Mouse (Mus musculus) embryo, embryonic 11 days (tissue): ENCODE measurements around the gene Sox30.
A peak's percentile ranks its signal among the peaks of the same experiment; 100 is the strongest.

Experiments used
- DNase-seq: peaks from one replicate; pipeline ENCODE4 v3.0.0-alpha.2; 2015

Gene Sox30

GRCm38 (mm10) chr11:46056770-46057411 is 76.8 kb downstream of the Sox30 start:
- DNase-seq = peak; percentile 63

GRCm38 (mm10) chr11:46058011-46058410 is 77.9 kb downstream of the Sox30 start:
- DNase-seq = no peak

- DNase-seq = no peak
Measured at GRCm38 (mm10) chr11:46058916-46059315, 78.8 kb downstream of the Sox30 start.

- no peak for DNase-seq
Measured at GRCm38 (mm10) chr11:46059887-46060650, 80.0 kb downstream of the Sox30 start.

GRCm38 (mm10) chr11:46060651-46061020 is 80.5 kb downstream of the Sox30 start:
- no peak for DNase-seq

GRCm38 (mm10) chr11:46061776-46062445 is 81.8 kb downstream of the Sox30 start:
- DNase-seq = no peak

- no peak for DNase-seq
Measured at GRCm38 (mm10) chr11:46062569-46062968, 82.5 kb downstream of the Sox30 start.

GRCm38 (mm10) chr11:46062993-46063731 is 83.1 kb downstream of the Sox30 start:
- no peak for DNase-seq

GRCm38 (mm10) chr11:46064767-46065166 is 84.7 kb downstream of the Sox30 start:
- DNase-seq = no peak

- peak; percentile 54 for DNase-seq
Measured at GRCm38 (mm10) chr11:46065201-46066011, 85.3 kb downstream of the Sox30 start.
